Mouse (Mus musculus) ovary, postnatal 36 days (tissue): ENCODE data around the gene Tex29.
"Not testable (repeated sequence)": the region's sequence is repeated elsewhere in the genome, so short reads cannot be mapped to it uniquely, and the experiment has no call there.

Experiments
- DNase-seq: peaks from one replicate; pipeline ENCODE4 v3.0.0; 2022; ENCODE audit warnings: low spot score, mixed read lengths

Tex29 gene

GRCm38 (mm10) chr8:11831939-11832338, 8.3 kb upstream of the Tex29 start:
- no peak for DNase-seq

- DNase-seq, result no peak
Measured at GRCm38 (mm10) chr8:11833157-11833556, 7.1 kb upstream of the Tex29 start.

GRCm38 (mm10) chr8:11834200-11834599, 6.1 kb upstream of the Tex29 start:
- no peak for DNase-seq

GRCm38 (mm10) chr8:11834691-11835090, 5.6 kb upstream of the Tex29 start:
- DNase-seq, result no peak

- no peak for DNase-seq
Measured at GRCm38 (mm10) chr8:11841571-11841970, 1.3 kb downstream of the Tex29 start.

GRCm38 (mm10) chr8:11842757-11843156, 2.5 kb downstream of the Tex29 start:
- DNase-seq, result no peak

GRCm38 (mm10) chr8:11843677-11844315, 3.5 kb downstream of the Tex29 start:
- no peak for DNase-seq

GRCm38 (mm10) chr8:11844316-11844685, 4.0 kb downstream of the Tex29 start:
- no peak for DNase-seq

- DNase-seq, result no peak
Measured at GRCm38 (mm10) chr8:11846807-11847206, 6.5 kb downstream of the Tex29 start.

GRCm38 (mm10) chr8:11867832-11868231, 27.6 kb downstream of the Tex29 start:
- DNase-seq, result no peak

- DNase-seq, result not testable (repeated sequence)
Measured at GRCm38 (mm10) chr8:11874227-11874626, 34.0 kb downstream of the Tex29 start.

- no peak for DNase-seq
Measured at GRCm38 (mm10) chr8:11884646-11885045, 44.4 kb downstream of the Tex29 start.

- no peak for DNase-seq
Measured at GRCm38 (mm10) chr8:11885881-11886699, 45.8 kb downstream of the Tex29 start.

GRCm38 (mm10) chr8:11886824-11887223, 46.5 kb downstream of the Tex29 start:
- no peak for DNase-seq

GRCm38 (mm10) chr8:11889156-11890018, 49.1 kb downstream of the Tex29 start:
- DNase-seq, result no peak

GRCm38 (mm10) chr8:11892756-11893155, 52.5 kb downstream of the Tex29 start:
- no peak for DNase-seq

GRCm38 (mm10) chr8:11896022-11896662, 55.9 kb downstream of the Tex29 start:
- DNase-seq, result no peak

GRCm38 (mm10) chr8:11896677-11897076, 56.4 kb downstream of the Tex29 start:
- no peak for DNase-seq

GRCm38 (mm10) chr8:11898814-11899213, 58.5 kb downstream of the Tex29 start:
- no peak for DNase-seq
